Mouse (Mus musculus) stomach, embryonic 16.5 days (tissue): ENCODE measurements around the gene Ppp5c. TPM values are rescaled to one million over a fixed set of nuclear protein-coding genes. Genes with fewer than 3 reads are reported as not detected.

ENCODE experiments used
- ATAC-seq: fragments of 200-750 bp; cut with Nextera tagmentation; 2 replicates; pipeline ENCODE4 v1.8.0; 2017; ENCODE audit warnings: moderate number of reproducible peaks, moderate TSS enrichment; ENCODE audit not compliant: insufficient read depth, low FRiP score
- H3K27ac ChIP-seq: fragments of 300-500 bp; sonication (generic); 2 replicates; pipeline ENCODE4 v1.5.1; 2014; ENCODE audit warnings: low read length
- H3K27me3 ChIP-seq: fragments of 300-500 bp; sonication (generic); 2 replicates; pipeline ENCODE4 v1.6.1; 2014; ENCODE audit warnings: low read length, control low read depth, mixed read lengths; ENCODE audit not compliant: control insufficient read depth, insufficient read depth
- H3K36me3 ChIP-seq: fragments of 300-500 bp; sonication (generic); 2 replicates; pipeline ENCODE4 v1.6.1; 2014; ENCODE audit warnings: low read length; ENCODE audit not compliant: control insufficient read depth, insufficient read depth
- H3K4me1 ChIP-seq: fragments of 300-500 bp; sonication (generic); 2 replicates; pipeline ENCODE4 v1.6.1; 2014; ENCODE audit warnings: low read length, control low read depth, mixed read lengths; ENCODE audit not compliant: control insufficient read depth, insufficient read depth
- H3K4me2 ChIP-seq: fragments of 300-500 bp; sonication (generic); 2 replicates; pipeline ENCODE4 v1.6.1; 2014; ENCODE audit warnings: low read depth, low read length, mixed read lengths
- H3K4me3 ChIP-seq: fragments of 300-500 bp; sonication (generic); replicated peaks from 2 replicates; pipeline ENCODE4 v1.5.1; 2014; ENCODE audit warnings: mild to moderate bottlenecking, low read length
- H3K9ac ChIP-seq: fragments of 300-500 bp; sonication (generic); 2 replicates; pipeline ENCODE4 v1.6.1; 2014; ENCODE audit warnings: low read length
- H3K9me3 ChIP-seq: fragments of 300-500 bp; sonication (generic); replicated peaks from 2 replicates; pipeline ENCODE4 v1.6.1; 2016; ENCODE audit warnings: low read length, control low read depth; ENCODE audit not compliant: control insufficient read depth
- WGBS: fragments of 180-500 bp; shearing (Covaris S2); extraction: QIAGEN DNeasy Blood & Tissue Kit; methylation state at CpG from one replicate; pipeline ENCODE4 v1.1.7; 2014; 5-methylcytosine and 5-hydroxymethylcytosine counted together
- polyA plus RNA-seq: library from polyadenylated mRNA; unstranded; fragments of >200 nt; fragmentation: Nextera tagmentation; extraction: Ambion mirVana; gene quantifications from 2 replicates; pipeline ENCODE4 v1.2.1, GENCODE M21; 2015

Ppp5c gene
- polyA plus RNA-seq, 1 experiment from 2014 or later, result 87.9 TPM

- Histone ChIP-seq H3K9ac (peak within 1 kb of the TSS; percentile 87), H3K9me3 (no peaks in the 10 kb centered on the region), H3K27me3 (no peaks in the 10 kb centered on the region), H3K4me2 (peak within 1 kb of the TSS; percentile 84), H3K36me3 (no peaks in the 10 kb centered on the region), H3K27ac (peak within 1 kb of the TSS; percentile 100), H3K4me1 (peaks cover 36% of the 10 kb centered on the region), H3K4me3 (peak within 1 kb of the TSS; percentile 66)
- peak; percentile 75 for ATAC-seq
- WGBS, result under 1% methylated on average over 15 of the region's 15 CpGs
Measured at GRCm38 (mm10) chr7:17062389-17062788, 34.7 kb upstream of the Ppp5c start, which contains the start of gene Hif3a. Gene Hif3a, minus strand, starts transcription at chr7:17062427.

- no peaks in the 10 kb centered on the region for H3K9me3 ChIP-seq
Measured at GRCm38 (mm10) chr7:17060782-17061605, 33.3 kb upstream of the Ppp5c start.

GRCm38 (mm10) chr7:17060031-17060781, 32.5 kb upstream of the Ppp5c start:
- no peaks in the 10 kb centered on the region for H3K27me3 ChIP-seq
- ATAC-seq, result peak; percentile 54
- H3K36me3 ChIP-seq, result no peaks in the 10 kb centered on the region
- H3K9me3 ChIP-seq, result no peaks in the 10 kb centered on the region
- peak overlapping the region; percentile 84 for H3K4me2 ChIP-seq
- peak overlapping the region; percentile 100 for H3K27ac ChIP-seq
- peaks cover 45% of the 10 kb centered on the region for H3K4me1 ChIP-seq
- WGBS, result 15% methylated on average over 9 of the region's 9 CpGs
- peak overlapping the region; percentile 87 for H3K9ac ChIP-seq
- peak overlapping the region; percentile 66 for H3K4me3 ChIP-seq

More at GRCm38 (mm10) chr7:17060782-17061605, 33.3 kb upstream of the Ppp5c start:
- no peaks in the 10 kb centered on the region for H3K27me3 ChIP-seq
- peak overlapping the region; percentile 84 for H3K4me2 ChIP-seq
- WGBS, result 38% methylated on average over 22 of the region's 22 CpGs
- H3K4me1 ChIP-seq, result peaks cover 44% of the 10 kb centered on the region
- peak overlapping the region; percentile 66 for H3K4me3 ChIP-seq
- H3K9ac ChIP-seq, result peak overlapping the region; percentile 87
- no peaks in the 10 kb centered on the region for H3K36me3 ChIP-seq
- H3K27ac ChIP-seq, result peak overlapping the region; percentile 100
- ATAC-seq, result no peak

GRCm38 (mm10) chr7:17059463-17059844, 31.7 kb upstream of the Ppp5c start:
- ATAC-seq, result no peak
- H3K4me3 ChIP-seq, result peak overlapping the region; percentile 66
- peak overlapping the region; percentile 84 for H3K4me2 ChIP-seq
- peak overlapping the region; percentile 100 for H3K27ac ChIP-seq
- H3K9me3 ChIP-seq, result no peaks in the 10 kb centered on the region
- peak overlapping the region; percentile 87 for H3K9ac ChIP-seq
- peaks cover 6% of the 10 kb centered on the region for H3K36me3 ChIP-seq
- 51% methylated on average over 3 of the region's 3 CpGs for WGBS
- peaks cover 47% of the 10 kb centered on the region for H3K4me1 ChIP-seq
- no peaks in the 10 kb centered on the region for H3K27me3 ChIP-seq

- H3K36me3 ChIP-seq, result peaks cover 12% of the 10 kb centered on the region
- peaks cover 47% of the 10 kb centered on the region for H3K4me1 ChIP-seq
- no peaks in the 10 kb centered on the region for H3K9me3 ChIP-seq
- peak overlapping the region; percentile 100 for H3K27ac ChIP-seq
- ATAC-seq, result peak; percentile 2; the same call in 1 of the 2 replicates
- peak overlapping the region; percentile 87 for H3K9ac ChIP-seq
- H3K4me3 ChIP-seq, result peak overlapping the region; percentile 66
- peak overlapping the region; percentile 84 for H3K4me2 ChIP-seq
- WGBS, result 17% methylated on average over 8 of the region's 8 CpGs
- no peaks in the 10 kb centered on the region for H3K27me3 ChIP-seq
Measured at GRCm38 (mm10) chr7:17058816-17059462, 31.2 kb upstream of the Ppp5c start.

- H3K4me2 ChIP-seq, result peak overlapping the region; percentile 84
- peaks cover 42% of the 10 kb centered on the region for H3K4me1 ChIP-seq
- H3K27ac ChIP-seq, result peak overlapping the region; percentile 100
- peak; percentile 83 for ATAC-seq
- peaks cover 19% of the 10 kb centered on the region for H3K36me3 ChIP-seq
- H3K4me3 ChIP-seq, result peak overlapping the region; percentile 66
- H3K9me3 ChIP-seq, result no peaks in the 10 kb centered on the region
- no peaks in the 10 kb centered on the region for H3K27me3 ChIP-seq
- WGBS, result under 1% methylated on average over 16 of the region's 16 CpGs
- peak overlapping the region; percentile 87 for H3K9ac ChIP-seq
Measured at GRCm38 (mm10) chr7:17058071-17058689, 30.5 kb upstream of the Ppp5c start.

GRCm38 (mm10) chr7:17056601-17057523, 29.1 kb upstream of the Ppp5c start:
- peak overlapping the region; percentile 61 for H3K4me3 ChIP-seq
- 17% methylated on average over 14 of the region's 14 CpGs for WGBS
- peak overlapping the region; percentile 98 for H3K27ac ChIP-seq
- H3K4me2 ChIP-seq, result peak overlapping the region; percentile 95
- H3K9ac ChIP-seq, result peak overlapping the region; percentile 84
- peaks cover 24% of the 10 kb centered on the region for H3K36me3 ChIP-seq
- ATAC-seq, result peak; percentile 3; the same call in 1 of the 2 replicates
- no peaks in the 10 kb centered on the region for H3K9me3 ChIP-seq
- no peaks in the 10 kb centered on the region for H3K27me3 ChIP-seq
- H3K4me1 ChIP-seq, result peaks cover 37% of the 10 kb centered on the region
